Mouse (Mus musculus) embryo, embryonic 11.5 days (tissue): Measurements from ENCODE around the gene Rabl2.
A peak's percentile ranks its signal among the peaks of the same experiment; 100 is the strongest.

ENCODE experiments used
- DNase-seq: peaks from one replicate; pipeline ENCODE4 v3.0.0-alpha.2; 2012; ENCODE audit warnings: low read depth, low spot score

Gene Rabl2

GRCm38 (mm10) chr15:89591723-89592455 lies at the start of gene Rabl2:
Gene Rabl2 (minus strand): TSS chr15:89591923.
- peak; percentile 84 for DNase-seq

GRCm38 (mm10) chr15:89623626-89623959 lies 31.9 kb upstream of the Rabl2 start:
- peak; percentile 57 for DNase-seq

DNA sequence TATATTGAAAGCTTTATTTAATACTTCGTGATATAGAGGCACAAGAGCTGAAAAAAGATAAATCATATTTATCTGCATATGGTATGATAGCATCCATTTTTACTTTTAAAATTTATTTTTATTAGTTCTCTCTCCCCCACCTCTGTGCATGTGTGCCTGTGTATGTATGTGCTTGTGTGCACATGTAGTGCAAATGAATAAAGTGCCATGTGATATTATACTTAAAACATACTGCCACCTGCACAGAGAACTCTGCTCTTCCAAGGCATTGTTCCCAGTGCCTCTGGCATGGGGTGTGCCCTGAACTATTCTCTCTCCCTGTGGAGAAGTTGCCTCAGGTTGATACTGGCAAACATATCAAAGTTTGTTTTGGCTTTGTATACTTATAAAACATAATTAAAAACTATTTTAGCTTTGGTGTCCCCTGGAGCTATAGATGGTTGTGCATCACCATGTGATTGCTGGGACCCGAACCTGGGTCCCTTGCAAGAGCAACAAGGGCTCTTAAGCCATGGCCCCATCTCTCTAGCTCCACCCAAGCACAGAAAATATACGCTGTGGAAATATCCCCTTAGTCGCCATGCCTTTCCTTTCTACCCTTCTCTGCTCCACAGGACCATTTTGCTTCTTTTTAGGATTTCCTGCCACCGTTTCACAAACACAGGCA lies 31.4 kb upstream of the Rabl2 start:
- no peak for DNase-seq

GRCm38 (mm10) chr15:89622312-89622958 lies 30.7 kb upstream of the Rabl2 start:
- peak; percentile 38 for DNase-seq

DNA sequence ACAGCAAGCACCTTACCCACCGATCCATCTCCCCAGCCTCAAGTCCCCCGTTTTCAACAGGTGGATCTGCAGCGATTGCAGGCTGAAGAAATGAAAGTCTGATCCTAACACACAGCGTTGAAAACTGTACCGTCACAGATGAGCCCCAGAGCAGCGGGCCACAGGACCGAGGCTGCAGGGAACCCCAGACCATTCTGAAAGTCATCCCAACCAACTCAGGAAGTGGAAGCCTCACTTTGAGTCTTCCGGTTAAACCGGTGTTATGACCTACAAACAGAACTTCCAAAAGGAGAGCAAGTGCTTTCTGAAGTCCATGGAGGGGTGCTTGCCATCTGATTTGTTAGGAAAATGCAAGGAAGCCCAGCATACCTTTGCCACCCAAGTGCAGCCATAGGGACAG lies 16.2 kb upstream of the Rabl2 start:
- DNase-seq, result no peak

- DNase-seq, result no peak
Measured at GRCm38 (mm10) chr15:89607480-89607879, 15.8 kb upstream of the Rabl2 start.

DNA sequence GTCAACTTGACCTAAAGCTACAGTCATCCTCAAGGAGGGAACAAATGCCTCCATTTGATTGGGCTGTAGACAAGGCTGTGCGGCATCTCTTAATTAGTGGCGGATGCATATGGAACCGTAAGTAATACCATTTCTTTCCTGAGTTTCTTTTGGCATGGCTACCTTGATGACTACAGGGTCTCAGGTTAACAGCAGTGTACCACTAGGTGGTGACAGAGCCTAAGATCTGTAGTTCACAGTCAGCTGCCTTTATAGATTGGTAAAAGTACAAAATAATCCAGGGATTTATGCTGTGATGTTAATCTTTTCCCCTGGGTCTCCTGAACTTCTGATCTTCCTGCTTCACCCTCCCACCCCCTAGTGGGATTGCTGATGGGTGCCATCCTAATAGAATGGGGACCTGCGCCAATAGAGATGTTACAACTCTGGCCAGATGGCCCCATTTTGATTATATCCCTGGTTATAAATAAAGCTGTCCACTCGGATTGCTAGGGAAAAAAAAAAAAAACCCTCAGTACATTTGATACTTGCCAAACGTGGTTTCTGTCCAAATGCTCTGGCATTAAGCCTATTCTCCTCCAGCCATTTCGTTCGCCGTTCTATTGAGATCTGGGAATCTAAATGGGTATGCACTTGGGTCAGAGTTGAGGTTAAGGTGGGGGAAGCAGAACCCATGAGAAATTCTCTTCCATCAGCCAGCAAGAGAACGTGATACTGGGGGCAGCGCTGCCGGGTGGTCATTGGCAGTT lies 14.3 kb upstream of the Rabl2 start:
- no peak for DNase-seq

DNA sequence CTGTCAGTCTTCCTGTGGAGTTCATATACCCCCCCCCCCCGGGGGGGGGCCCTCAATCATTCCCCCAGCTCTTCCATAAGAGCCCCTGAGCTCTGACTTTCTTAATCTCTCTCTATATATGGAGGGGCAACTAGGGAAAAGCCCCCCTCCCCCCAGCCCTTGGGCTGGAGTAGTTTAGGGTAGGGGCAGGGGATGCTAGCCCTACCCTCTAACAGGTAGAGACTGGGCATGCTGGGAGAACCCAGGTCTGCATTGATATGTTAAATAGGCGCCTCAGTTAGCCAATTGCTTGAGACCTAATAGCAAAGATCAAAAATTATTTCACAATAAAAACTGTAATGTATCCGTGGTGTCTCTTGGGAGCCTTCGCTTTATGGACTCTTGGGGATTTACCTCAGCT lies 825 bp upstream of the Rabl2 start:
- DNase-seq, result no peak

DNA sequence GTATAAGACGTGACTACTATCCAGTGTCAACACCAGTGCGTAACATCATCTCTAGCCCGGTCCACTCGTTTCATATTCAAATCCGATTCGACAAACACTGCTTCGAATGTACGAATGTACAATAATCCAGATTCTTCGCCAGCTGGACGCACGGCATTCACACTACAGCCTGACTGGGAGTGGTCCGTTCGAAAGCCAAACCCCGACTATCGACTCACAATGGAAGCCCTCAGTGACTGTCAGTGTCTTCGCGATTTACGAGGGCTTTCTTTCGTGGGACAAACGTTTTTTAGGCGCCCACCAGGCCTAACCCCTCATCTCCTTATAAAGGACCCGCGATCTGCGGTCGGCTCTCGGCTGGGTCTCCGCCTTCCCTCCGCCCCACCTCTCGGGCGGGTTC lies 406 bp downstream of the Rabl2 start:
- DNase-seq, result no peak

DNA sequence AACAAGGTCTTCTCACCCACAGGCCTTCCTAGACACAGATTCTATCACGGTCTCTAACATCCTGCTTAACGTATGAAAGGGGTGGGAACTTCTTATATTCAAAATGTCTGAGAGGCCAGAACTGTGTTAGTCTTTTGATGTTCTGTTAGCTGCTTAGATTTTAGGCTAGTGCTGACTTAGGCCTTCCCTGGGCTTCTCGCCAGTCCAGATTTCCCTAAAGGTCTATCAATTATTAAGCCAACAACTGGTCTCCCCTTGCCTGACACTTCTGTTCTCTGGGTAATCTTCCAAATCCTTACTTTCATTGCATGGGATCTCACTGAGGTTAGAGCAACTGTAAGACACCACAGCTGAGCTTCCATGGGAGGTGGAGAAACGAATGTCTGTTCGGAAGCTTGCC lies 2.6 kb downstream of the Rabl2 start:
- no peak for DNase-seq

DNA sequence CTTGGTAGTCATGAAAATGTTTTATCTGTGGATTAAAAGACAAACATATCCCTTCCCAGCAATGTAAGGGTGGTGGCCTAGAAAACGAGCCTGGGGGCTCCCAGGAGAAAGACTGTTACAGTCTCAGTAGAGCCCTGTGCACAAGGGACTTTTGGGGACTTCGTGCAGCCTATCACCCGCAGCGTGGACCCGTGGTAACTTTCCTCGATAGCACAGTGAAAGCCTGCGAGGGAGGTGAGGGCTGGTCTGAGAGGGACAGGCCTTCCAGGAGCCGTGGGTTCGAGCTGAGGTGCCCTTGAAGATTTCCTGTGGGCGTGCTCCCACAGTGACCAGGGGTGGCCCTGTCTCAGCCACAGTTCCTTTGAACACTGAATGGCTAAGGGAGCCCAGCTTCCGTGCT lies 6.1 kb downstream of the Rabl2 start:
- no peak for DNase-seq

DNA sequence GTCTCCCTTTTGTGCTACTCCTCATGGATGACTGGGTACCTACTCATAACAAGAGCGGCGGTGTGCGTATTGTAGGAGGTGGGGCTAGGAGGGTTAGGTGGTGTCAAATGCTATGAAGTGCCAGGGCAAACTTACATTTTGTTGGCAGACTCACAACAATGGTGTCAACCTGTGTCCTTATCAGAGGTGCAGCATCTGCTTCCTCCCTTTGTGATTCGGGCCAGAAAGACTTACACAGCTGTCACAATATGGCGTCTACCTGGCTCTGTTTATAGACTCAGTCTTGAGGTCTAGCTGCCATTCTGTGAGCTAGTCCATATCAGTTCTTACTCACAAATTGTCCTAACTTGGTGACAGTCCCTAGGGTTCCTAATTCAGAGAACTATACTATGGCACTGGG lies 6.6 kb downstream of the Rabl2 start:
- no peak for DNase-seq

DNA sequence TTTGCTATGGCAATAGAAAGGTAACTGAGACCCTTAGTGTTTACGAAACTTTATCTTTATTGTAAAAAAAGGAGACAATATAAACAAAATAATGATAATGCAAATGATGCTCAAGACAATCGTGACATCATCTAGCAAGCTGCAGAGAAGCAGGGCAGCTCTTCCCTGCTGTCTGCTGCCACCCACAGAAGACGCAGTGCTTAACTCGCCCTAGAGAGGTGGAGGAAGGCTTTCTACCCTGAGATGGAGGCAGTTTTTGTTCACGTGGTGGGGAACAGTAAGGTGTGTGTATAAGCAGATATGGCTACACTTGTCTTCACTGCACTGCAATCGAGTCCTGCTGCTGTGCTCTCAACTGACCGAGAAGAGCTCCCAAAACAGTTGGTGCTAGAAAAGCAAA lies 9.2 kb downstream of the Rabl2 start:
- DNase-seq, result no peak

DNA sequence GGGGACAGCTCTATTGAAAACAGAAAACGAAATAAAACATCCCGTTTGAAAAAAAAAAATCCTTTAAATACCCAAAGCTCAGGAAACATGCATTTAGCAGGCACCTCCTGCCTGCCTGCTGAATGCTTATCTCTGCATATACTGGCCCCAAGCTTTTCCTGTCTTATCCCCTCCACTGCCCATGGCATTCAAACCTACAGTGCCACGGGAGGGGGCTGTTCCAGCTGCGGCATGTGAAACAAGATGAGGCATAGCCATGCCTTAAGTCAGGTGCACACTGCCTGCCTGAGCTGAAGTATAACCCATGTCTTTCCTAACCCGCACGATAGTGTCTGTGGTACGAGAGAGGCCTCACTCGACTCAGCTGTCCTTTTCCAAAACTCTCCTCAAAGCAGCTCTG lies 19.6 kb downstream of the Rabl2 start:
- no peak for DNase-seq

- no peak for DNase-seq
Measured at GRCm38 (mm10) chr15:89568114-89568513, 23.6 kb downstream of the Rabl2 start, which contains the start of gene Acr. Gene Acr (plus strand): TSS chr15:89568326.

DNA sequence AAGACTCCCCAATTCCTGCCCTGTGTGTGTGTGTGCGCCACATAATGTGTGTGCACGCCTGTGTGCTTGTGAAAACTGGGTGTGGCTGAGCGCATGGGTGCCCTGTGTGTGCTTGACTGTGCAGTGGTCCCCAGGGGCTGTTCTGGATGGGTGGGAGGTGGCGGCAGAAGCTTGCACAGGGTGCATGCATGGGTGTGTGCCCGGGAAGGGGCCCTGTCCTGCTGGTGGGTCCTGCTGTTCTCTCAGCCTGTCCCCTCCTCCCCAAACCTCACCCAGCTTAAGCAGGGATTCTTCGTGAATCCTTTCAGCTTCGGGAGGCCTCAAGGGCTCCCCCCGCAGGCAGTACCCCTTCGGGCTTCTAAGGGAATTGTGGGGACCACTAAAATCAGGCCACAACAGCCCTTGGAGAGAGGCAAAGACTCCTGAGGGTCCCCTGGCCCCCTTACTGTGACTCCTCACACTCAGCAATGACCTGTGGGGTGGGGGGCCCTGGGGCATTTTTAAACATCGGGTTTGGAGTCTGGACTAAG lies 32.5 kb downstream of the Rabl2 start:
- no peak for DNase-seq

DNA sequence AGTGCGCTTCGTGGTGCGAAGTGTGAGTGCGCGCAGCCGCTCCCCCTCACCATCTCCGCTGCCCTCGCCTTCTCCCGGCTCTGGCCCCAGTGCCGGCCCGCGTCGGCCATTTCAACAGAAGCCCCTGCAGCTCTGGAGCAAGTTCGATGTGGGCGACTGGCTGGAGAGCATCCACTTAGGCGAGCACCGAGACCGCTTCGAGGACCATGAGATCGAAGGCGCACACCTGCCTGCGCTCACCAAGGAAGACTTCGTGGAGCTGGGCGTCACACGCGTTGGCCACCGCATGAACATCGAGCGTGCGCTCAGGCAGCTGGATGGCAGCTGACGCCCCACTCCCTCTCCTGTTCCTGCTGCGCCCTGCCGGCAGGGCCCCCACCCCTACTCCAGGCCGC lies 33.7 kb downstream of the Rabl2 start:
- no peak for DNase-seq

- DNase-seq, result no peak
Measured at GRCm38 (mm10) chr15:89557179-89557995, 34.3 kb downstream of the Rabl2 start.

DNA sequence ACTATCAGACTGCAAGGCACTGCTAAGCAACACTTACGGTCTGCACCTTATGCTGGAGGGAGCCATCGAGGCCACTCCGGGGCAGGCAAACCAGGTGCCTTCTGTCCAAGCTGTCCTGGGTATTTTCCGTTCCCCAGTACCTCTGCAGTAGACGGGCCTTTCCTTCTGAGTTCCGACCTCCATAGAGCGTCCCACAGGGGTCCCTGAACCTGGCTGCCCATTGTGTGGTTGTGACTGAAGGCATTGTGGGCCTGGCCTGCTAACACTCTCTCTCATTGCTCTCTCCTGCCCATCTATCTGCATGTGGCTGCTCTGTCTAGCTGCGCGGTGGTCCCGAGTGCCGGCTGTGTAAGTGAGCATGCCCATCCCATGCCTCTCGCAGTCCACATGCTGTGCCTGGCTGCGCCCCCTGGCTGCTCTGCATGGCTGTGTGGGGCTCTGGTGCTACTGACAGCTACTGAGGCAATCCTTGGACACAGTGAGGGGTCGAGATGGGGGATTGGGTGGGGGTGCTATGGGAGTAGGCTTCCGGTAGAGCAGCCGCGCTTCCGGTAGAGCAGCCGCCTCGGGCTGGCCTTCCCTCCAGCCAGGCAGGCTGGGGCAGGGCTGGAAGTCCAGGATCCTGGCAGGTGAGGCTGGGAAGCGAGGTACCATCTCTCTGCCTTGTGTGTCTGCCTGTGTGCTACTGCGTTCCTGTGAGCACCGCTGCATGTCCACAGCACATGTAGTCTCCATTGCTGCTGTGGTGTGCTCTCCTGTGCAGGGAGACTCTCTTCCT lies 35.1 kb downstream of the Rabl2 start:
- DNase-seq, result no peak

DNA sequence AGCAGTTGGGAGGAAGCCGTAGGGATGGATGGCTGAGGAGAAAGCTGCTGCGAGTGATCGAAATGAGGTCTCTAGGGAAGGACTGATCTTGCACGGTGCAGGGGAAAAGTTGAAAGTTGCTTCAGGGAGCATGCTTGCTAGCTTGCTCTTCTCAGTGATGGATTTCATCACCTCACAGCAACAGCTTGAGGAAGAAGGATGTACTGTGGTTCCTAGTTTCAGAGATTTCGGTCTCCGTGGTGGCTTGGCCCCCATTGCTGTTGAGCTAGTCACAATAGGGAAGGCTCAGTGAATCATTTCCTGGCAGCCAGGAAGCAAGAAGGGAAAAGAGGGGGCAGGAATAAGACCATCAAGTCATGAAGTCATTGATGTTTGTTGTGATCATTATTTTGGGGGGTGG lies 36.1 kb downstream of the Rabl2 start:
- DNase-seq, result no peak
